Mouse (Mus musculus) MEL (cell line): ENCODE measurements around the gene Gpt2.

ENCODE experiments used
- E2F4 ChIP-seq: IDR thresholded peaks from 2 replicates; pipeline ENCODE4 v1.6.1; 2011; ENCODE audit warnings: low read depth, low read length, improper control_type of control experiment, borderline replicate concordance
- JUND ChIP-seq: IDR thresholded peaks from 2 replicates; pipeline ENCODE4 v1.6.1; 2011; ENCODE audit warnings: low read depth, mild to moderate bottlenecking, improper control_type of control experiment, low read length
- KAT2A ChIP-seq: conservative IDR thresholded peaks from 2 replicates; pipeline ENCODE4 v1.6.1; 2012; ENCODE audit warnings: low read depth, low read length, improper control_type of control experiment, inconsistent platforms
- POLR2A ChIP-seq, 2 experiments: IDR thresholded peaks; 2 replicates each; pipeline ENCODE4 v1.6.1; 2011 to 2012; ENCODE audit warnings: low read length in 2 of 2, mild to moderate bottlenecking in 2 of 2, control low read depth in 1 of 2, improper control_type of control experiment in 1 of 2, low read depth in 1 of 2, moderate library complexity in 1 of 2; ENCODE audit not compliant: control insufficient read depth in 1 of 2, insufficient read depth in 1 of 2, poor library complexity in 1 of 2
- UBTF ChIP-seq: IDR thresholded peaks from 2 replicates; pipeline ENCODE4 v1.6.1; 2012; ENCODE audit warnings: low read depth, mild to moderate bottlenecking, inconsistent platforms, low read length, improper control_type of control experiment, moderate library complexity, borderline replicate concordance; ENCODE audit not compliant: insufficient read depth

DNA sequence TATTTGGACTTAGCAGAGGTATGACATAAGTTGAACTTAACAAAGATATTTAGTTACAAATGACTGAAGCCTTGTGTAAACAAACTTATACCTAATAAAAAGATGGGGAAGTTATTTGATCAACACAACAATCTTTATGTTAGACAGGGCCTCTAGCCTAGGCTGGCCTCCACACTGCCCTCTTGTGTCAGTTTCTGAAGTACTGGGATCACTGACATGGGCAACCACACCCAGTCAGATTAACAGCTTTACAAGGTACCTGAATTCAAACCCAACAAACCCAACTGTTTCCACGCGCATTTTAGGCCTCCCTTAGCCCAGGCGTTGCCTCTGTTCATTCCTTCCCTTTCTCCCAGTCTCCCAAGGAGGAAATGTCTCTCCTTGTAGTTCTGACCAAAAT lies 31.0 kb upstream of the Gpt2 start:
- TF ChIP-seq UBTF (no peak), E2F4 (no peak), POLR2A (IDR thresholded peaks at IDR 0.05; ENCODE audit: control insufficient read depth in 1 of 2, insufficient read depth in 1 of 2, low read depth in 1 of 2, low read length in 2 of 2, poor library complexity in 1 of 2) (no peak), JUND (no peak), KAT2A (no peak)
